Mouse (Mus musculus): ENCODE data around the gene Fadd. TPM values are rescaled to one million over a fixed set of nuclear protein-coding genes. Genes with fewer than 3 reads are reported as not detected.

The Fadd gene
- polyA plus RNA-seq, 1 experiment from 2014 or later, result 12.0 TPM

DNA sequence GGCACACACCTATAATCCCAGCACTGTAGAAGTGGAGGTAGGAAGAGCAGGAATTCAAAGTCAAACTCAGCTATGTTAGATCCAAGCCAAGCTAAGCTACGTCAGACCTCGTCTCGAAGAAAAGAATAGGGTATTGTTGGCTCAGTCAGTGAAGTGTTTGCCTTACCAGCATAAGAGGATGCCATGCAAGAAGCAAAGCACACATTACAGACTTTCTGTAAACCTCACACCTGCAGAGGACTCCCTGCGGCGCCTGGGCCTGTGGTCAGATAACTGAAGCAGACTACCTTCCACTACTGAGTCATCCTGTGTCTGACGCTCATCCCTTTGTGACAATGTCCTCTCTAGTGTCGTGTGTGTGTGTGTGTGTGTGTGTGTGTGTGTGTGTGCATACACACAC lies 27.3 kb upstream of the Fadd start:
- Histone ChIP-seq H3K4me3 (no peak overlapping the region), H3K4me1 (peaks cover 9% of the 10 kb centered on the region; the same call in 1 of the 2 replicates), H3K27ac (replicated peaks) (no peak overlapping the region), H3K9me3 (no peaks in the 10 kb centered on the region), H3K36me3 (replicated peaks) (peaks cover 2% of the 10 kb centered on the region; the same call in 1 of the 2 replicates), H3K27me3 (replicated peaks; ENCODE audit: low read depth, poor library complexity, severe bottlenecking) (peaks cover 3% of the 10 kb centered on the region; the same call in 1 of the 2 replicates)
- DNase-seq (ENCODE audit: low spot score), result no peak
- 84% methylated on average over 7 of the region's 7 CpGs for WGBS

DNA sequence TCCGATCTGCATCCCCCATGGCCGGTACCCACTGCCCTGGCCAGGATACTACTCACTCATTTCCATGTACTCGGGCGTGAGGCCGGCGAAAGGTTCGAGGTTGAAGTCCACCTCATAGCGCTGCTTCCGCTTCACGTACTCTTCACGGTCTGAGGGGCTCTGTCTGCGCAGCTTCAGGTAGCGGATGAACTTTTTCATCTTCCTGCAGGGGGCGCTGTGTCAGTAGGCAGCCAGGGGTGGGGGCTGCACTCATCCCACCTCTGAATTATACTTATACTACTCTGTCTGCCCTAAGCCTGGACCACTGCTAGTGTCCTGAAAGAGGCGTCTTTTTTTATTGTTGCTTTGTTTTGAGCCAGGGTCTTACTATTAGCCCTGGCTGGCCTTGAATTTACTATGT lies 25.6 kb upstream of the Fadd start:
- H3K36me3 ChIP-seq (replicated peaks), result peaks cover 8% of the 10 kb centered on the region; the same call in 1 of the 2 replicates
- 90% methylated on average over 15 of the region's 15 CpGs for WGBS

GRCm38 (mm10) chr7:144604735-144605134 lies 22.5 kb upstream of the Fadd start:
- DNase-seq (ENCODE audit: low spot score), result no peak
- peaks cover 6% of the 10 kb centered on the region; the same call in 1 of the 2 replicates for H3K36me3 ChIP-seq (replicated peaks)

More for the DNA sequence above, 25.6 kb upstream of the Fadd start:
- no peak overlapping the region for H3K4me3 ChIP-seq
- DNase-seq (ENCODE audit: low spot score), result no peak
- no peaks in the 10 kb centered on the region for H3K9me3 ChIP-seq
- H3K27ac ChIP-seq (replicated peaks), result no peak overlapping the region
- H3K27me3 ChIP-seq (replicated peaks; ENCODE audit: low read depth, poor library complexity, severe bottlenecking), result peaks cover 3% of the 10 kb centered on the region; the same call in 1 of the 2 replicates
- H3K4me1 ChIP-seq, result no peaks in the 10 kb centered on the region; the same call in 1 of the 2 replicates

GRCm38 (mm10) chr7:144604291-144604690 lies 22.0 kb upstream of the Fadd start:
- Histone ChIP-seq H3K36me3 (replicated peaks) (peaks cover 6% of the 10 kb centered on the region; the same call in 1 of the 2 replicates), H3K27ac (replicated peaks) (no peak overlapping the region), H3K4me1 (peaks cover 11% of the 10 kb centered on the region), H3K4me3 (no peak overlapping the region), H3K9me3 (no peaks in the 10 kb centered on the region), H3K27me3 (replicated peaks; ENCODE audit: low read depth, poor library complexity, severe bottlenecking) (peaks cover 5% of the 10 kb centered on the region; the same call in 1 of the 2 replicates)
- WGBS, result 99% methylated on average over 2 of the region's 2 CpGs
- no peak for DNase-seq (ENCODE audit: low spot score)

More at GRCm38 (mm10) chr7:144604735-144605134, 22.5 kb upstream of the Fadd start:
- Histone ChIP-seq H3K27ac (replicated peaks) (no peak overlapping the region), H3K27me3 (replicated peaks; ENCODE audit: low read depth, poor library complexity, severe bottlenecking) (peaks cover 5% of the 10 kb centered on the region; the same call in 1 of the 2 replicates), H3K9me3 (no peaks in the 10 kb centered on the region), H3K4me3 (no peak overlapping the region), H3K4me1 (peaks cover 11% of the 10 kb centered on the region)
- 69% methylated on average over 4 of the region's 4 CpGs for WGBS

GRCm38 (mm10) chr7:144600333-144600900 lies 18.2 kb upstream of the Fadd start:
- Histone ChIP-seq H3K27ac (replicated peaks) (peak overlapping the region; percentile 59), H3K36me3 (replicated peaks) (peaks cover 6% of the 10 kb centered on the region; the same call in 1 of the 2 replicates), H3K9me3 (no peaks in the 10 kb centered on the region), H3K4me3 (no peak overlapping the region), H3K4me1 (peaks cover 11% of the 10 kb centered on the region), H3K27me3 (replicated peaks; ENCODE audit: low read depth, poor library complexity, severe bottlenecking) (peaks cover 10% of the 10 kb centered on the region; the same call in 1 of the 2 replicates)
- 32% methylated on average over 6 of the region's 6 CpGs for WGBS
- DNase-seq (ENCODE audit: low spot score), result no peak

- DNase-seq (ENCODE audit: low spot score), result no peak
- Histone ChIP-seq H3K27ac (replicated peaks) (0 out of 2 replicates have a peak overlapping the region, but pooled peaks have one; percentile 31), H3K4me3 (no peak overlapping the region), H3K27me3 (replicated peaks; ENCODE audit: low read depth, poor library complexity, severe bottlenecking) (peaks cover 19% of the 10 kb centered on the region), H3K4me1 (no peaks in the 10 kb centered on the region), H3K36me3 (replicated peaks) (peaks cover 9% of the 10 kb centered on the region), H3K9me3 (no peaks in the 10 kb centered on the region)
- WGBS, result 86% methylated on average over 3 of the region's 3 CpGs
These were observed 7.2 kb upstream of the Fadd start for GRCm38 (mm10) chr7:144589508-144589907.

DNA sequence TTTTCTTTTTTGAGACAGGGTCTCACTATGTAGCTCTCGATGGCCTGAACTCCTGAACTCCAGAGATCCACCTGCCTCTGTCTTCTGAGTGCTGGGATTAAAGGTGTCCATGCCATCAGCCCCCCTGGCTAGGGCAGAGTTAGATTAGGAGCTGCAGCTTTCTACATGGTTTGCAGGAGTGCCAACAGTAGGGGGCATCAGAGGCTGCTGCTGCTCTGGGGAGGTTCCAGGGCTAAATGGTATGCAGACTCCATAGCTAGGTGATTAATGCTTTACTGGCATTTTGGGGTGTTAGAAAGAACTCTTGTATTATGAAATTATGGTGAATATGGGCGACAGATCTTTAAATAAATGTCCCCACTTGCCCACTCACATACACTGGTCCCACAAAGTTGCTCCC lies 5.0 kb upstream of the Fadd start:
- H3K27ac ChIP-seq (replicated peaks), result no peak overlapping the region
- peaks cover 22% of the 10 kb centered on the region for H3K27me3 ChIP-seq (replicated peaks; ENCODE audit: low read depth, poor library complexity, severe bottlenecking)
- no peak overlapping the region for H3K4me3 ChIP-seq
- peak; percentile 53 for DNase-seq (ENCODE audit: low spot score)
- peaks cover 16% of the 10 kb centered on the region for H3K4me1 ChIP-seq
- no peaks in the 10 kb centered on the region for H3K9me3 ChIP-seq
- peaks cover 7% of the 10 kb centered on the region for H3K36me3 ChIP-seq (replicated peaks)
- 39% methylated on average over 2 of the region's 2 CpGs for WGBS

GRCm38 (mm10) chr7:144585648-144586047 lies 3.4 kb upstream of the Fadd start:
- DNase-seq (ENCODE audit: low spot score), result peak; percentile 86
- no peak overlapping the region for H3K27ac ChIP-seq (replicated peaks)
- peaks cover 22% of the 10 kb centered on the region for H3K27me3 ChIP-seq (replicated peaks; ENCODE audit: low read depth, poor library complexity, severe bottlenecking)
- H3K4me3 ChIP-seq, result no peak overlapping the region
- no peaks in the 10 kb centered on the region for H3K9me3 ChIP-seq
- peaks cover 26% of the 10 kb centered on the region for H3K4me1 ChIP-seq
- H3K36me3 ChIP-seq (replicated peaks), result peaks cover 2% of the 10 kb centered on the region
- WGBS, result 16% methylated on average over 6 of the region's 6 CpGs

GRCm38 (mm10) chr7:144583619-144584018 lies 1.4 kb upstream of the Fadd start:
- Histone ChIP-seq H3K27me3 (replicated peaks; ENCODE audit: low read depth, poor library complexity, severe bottlenecking) (peaks cover 22% of the 10 kb centered on the region), H3K9me3 (no peaks in the 10 kb centered on the region), H3K4me3 (no peak overlapping the region), H3K4me1 (peaks cover 29% of the 10 kb centered on the region), H3K27ac (replicated peaks) (no peak overlapping the region), H3K36me3 (replicated peaks) (peaks cover 23% of the 10 kb centered on the region)
- DNase-seq (ENCODE audit: low spot score), result peak; percentile 66
- WGBS, result 9% methylated on average over 4 of the region's 4 CpGs

DNA sequence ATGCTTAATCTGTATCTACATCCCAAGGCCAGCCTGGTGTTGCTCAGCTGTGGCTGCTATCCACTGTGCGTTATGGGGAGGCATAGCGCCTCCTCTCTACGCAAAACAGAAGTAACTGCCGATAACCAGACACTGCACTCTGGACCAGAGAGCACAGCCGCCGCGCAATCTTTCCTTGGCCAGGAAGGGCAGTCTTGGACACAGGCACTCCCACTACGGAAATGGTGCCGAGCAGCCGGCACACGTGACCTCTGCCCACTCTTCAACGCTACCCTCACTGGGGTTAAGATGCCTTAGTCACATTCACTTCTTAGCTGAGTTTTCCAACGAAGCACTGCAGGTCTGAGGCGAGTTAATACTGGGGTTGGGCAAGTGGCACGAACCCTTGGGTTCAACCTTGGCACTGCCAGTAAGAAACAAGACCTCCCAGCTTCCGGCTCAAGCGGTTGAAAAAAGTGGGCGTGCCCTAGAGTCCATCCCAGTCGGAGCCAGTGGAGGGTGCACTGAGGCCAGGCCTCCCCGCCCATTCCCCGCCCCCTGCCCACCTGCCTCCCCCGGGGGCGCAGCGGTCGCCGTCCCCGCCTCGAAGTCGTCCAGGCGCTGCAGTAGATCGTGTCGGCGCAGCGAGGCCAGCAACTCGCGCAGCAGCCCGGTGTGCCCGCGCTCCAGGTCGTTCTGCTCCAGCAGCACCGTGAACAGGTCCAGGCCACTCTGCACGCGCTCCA lies 542 bp downstream of the Fadd start:
- H3K9me3 ChIP-seq, result no peaks in the 10 kb centered on the region
- H3K36me3 ChIP-seq (replicated peaks), result peaks cover 33% of the 10 kb centered on the region
- peak; percentile 88 for DNase-seq (ENCODE audit: low spot score)
- H3K4me3 ChIP-seq, result peak overlapping the region; percentile 88
- WGBS, result under 1% methylated on average over 43 of the region's 43 CpGs
- peak overlapping the region; percentile 93 for H3K27ac ChIP-seq (replicated peaks)
- peaks cover 29% of the 10 kb centered on the region for H3K4me1 ChIP-seq
- peaks cover 17% of the 10 kb centered on the region for H3K27me3 ChIP-seq (replicated peaks; ENCODE audit: low read depth, poor library complexity, severe bottlenecking)

DNA sequence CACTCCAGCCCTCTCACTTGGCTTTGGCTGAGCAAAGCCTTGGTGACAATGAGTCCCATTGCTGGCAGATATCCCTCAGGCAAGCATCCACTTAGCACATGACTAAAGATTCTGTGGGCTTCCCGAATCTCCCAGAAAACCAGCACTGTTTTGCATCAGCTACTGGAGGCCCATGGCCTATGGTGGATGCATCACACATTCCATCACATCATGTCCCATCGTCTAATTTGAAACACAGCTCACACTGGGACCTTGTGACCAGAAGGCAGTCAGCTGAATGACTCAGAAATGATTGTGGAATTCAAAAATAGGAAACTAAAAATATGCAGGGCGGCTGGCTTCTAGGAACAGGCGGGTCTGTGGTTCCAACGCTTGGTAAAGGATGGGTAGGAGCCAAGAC lies 4.4 kb downstream of the Fadd start:
- Histone ChIP-seq H3K27ac (replicated peaks) (no peak overlapping the region), H3K36me3 (replicated peaks) (peaks cover 33% of the 10 kb centered on the region), H3K27me3 (replicated peaks; ENCODE audit: low read depth, poor library complexity, severe bottlenecking) (no peaks in the 10 kb centered on the region), H3K9me3 (no peaks in the 10 kb centered on the region), H3K4me1 (peaks cover 19% of the 10 kb centered on the region), H3K4me3 (no peak overlapping the region)
- DNase-seq (ENCODE audit: low spot score), result no peak
- 90% methylated on average over 5 of the region's 5 CpGs for WGBS

DNA sequence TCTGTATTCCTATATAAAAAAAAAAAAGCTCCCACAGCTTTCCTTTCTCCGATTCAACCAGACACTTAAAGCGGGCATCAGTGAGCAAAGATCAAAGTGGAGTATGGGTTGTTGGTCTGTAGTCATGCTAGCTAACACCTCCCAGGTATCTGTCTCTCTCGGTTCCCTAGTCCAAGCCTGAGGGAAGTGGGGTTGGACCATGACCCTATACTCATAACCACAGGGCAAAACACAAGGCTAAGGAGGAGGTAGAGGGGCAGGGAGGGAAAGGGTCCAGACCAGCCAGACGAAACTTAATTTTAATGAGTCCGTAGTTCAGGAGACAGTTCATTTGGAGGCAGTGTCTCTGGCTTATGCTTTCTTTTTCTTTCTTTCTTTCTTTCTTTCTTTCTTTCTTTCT lies 10.0 kb downstream of the Fadd start:
- no peaks in the 10 kb centered on the region; the same call in 1 of the 2 replicates for H3K27me3 ChIP-seq (replicated peaks; ENCODE audit: low read depth, poor library complexity, severe bottlenecking)
- DNase-seq (ENCODE audit: low spot score), result no peak
- no peaks in the 10 kb centered on the region for H3K9me3 ChIP-seq
- no peak overlapping the region for H3K4me3 ChIP-seq
- H3K36me3 ChIP-seq (replicated peaks), result no peaks in the 10 kb centered on the region
- H3K4me1 ChIP-seq, result no peaks in the 10 kb centered on the region
- 84% methylated on average over 5 of the region's 5 CpGs for WGBS
- H3K27ac ChIP-seq (replicated peaks), result no peak overlapping the region

GRCm38 (mm10) chr7:144571598-144571997 lies 10.7 kb downstream of the Fadd start:
- Histone ChIP-seq H3K4me3 (no peak overlapping the region), H3K27ac (replicated peaks) (no peak overlapping the region), H3K27me3 (replicated peaks; ENCODE audit: low read depth, poor library complexity, severe bottlenecking) (peaks cover 6% of the 10 kb centered on the region), H3K9me3 (no peaks in the 10 kb centered on the region), H3K4me1 (no peaks in the 10 kb centered on the region), H3K36me3 (replicated peaks) (no peaks in the 10 kb centered on the region)
- DNase-seq (ENCODE audit: low spot score), result no peak

Measured in embryonic facial prominence, embryonic 10.5 days (tissue).